Mouse (Mus musculus) CH12.LX (cell line): ENCODE measurements around the gene Xkr7.

Source experiments
- CTCF ChIP-seq, 2 experiments: IDR thresholded peaks in 1 of 2; conservative IDR thresholded peaks in 1 of 2; 2 replicates each; pipeline ENCODE4 v1.5.1; 2011 to 2012; ENCODE audit warnings: low read depth in 2 of 2, low read length in 2 of 2, improper control_type of control experiment in 1 of 2, inconsistent platforms in 1 of 2, mild to moderate bottlenecking in 1 of 2, moderate library complexity in 1 of 2
- E2F4 ChIP-seq: IDR thresholded peaks from 2 replicates; pipeline ENCODE4 v1.6.1; 2011; ENCODE audit warnings: low read depth, low read length, improper control_type of control experiment; ENCODE audit not compliant: insufficient replicate concordance
- EP300 ChIP-seq: IDR thresholded peaks from 2 replicates; pipeline ENCODE4 v1.6.1; 2011; ENCODE audit warnings: low read length, improper control_type of control experiment
- NELFE ChIP-seq: IDR thresholded peaks from 2 replicates; pipeline ENCODE4 v1.6.1; 2011; ENCODE audit warnings: low read depth, low read length, improper control_type of control experiment
- POLR2A ChIP-seq: IDR thresholded peaks from 2 replicates; pipeline ENCODE4 v1.6.1; 2011; ENCODE audit warnings: low read depth, mild to moderate bottlenecking, improper control_type of control experiment, low read length
- SIN3A ChIP-seq: IDR thresholded peaks from 2 replicates; pipeline ENCODE4 v1.6.1; 2012; ENCODE audit warnings: low read length, improper control_type of control experiment, inconsistent platforms
- TBP ChIP-seq: conservative IDR thresholded peaks from 2 replicates; pipeline ENCODE4 v1.6.1; 2011; ENCODE audit warnings: low read depth, low read length, improper control_type of control experiment
- USF2 ChIP-seq: conservative IDR thresholded peaks from 2 replicates; pipeline ENCODE4 v1.6.1; 2011; ENCODE audit warnings: low read depth, low read length, improper control_type of control experiment
- ZKSCAN1 ChIP-seq: IDR thresholded peaks from 2 replicates; pipeline ENCODE4 v1.6.1; 2012; ENCODE audit warnings: low read depth, inconsistent platforms, low read length, improper control_type of control experiment, borderline replicate concordance
- ZNF384 ChIP-seq: IDR thresholded peaks from 2 replicates; pipeline ENCODE4 v1.6.1; 2012; ENCODE audit warnings: low read depth, low read length, improper control_type of control experiment, inconsistent platforms

- TF ChIP-seq SIN3A (no peak), E2F4 (no peak), EP300 (no peak), POLR2A (no peak), USF2 (no peak), ZNF384 (no peak), NELFE (no peak), TBP (no peak), CTCF (conservative IDR thresholded peaks at IDR 0.05 in 1 of 2, IDR thresholded peaks at IDR 0.05 in 1 of 2; ENCODE audit: low read depth in 2 of 2, low read length in 2 of 2) (no peak), ZKSCAN1 (no peak)
Measured at GRCm38 (mm10) chr2:153081866-153082265, 50.2 kb downstream of the Xkr7 start.
